Mouse (Mus musculus) forebrain, embryonic 11.5 days (tissue): ENCODE measurements at regions not wholly inside any gene's neighbourhood (a gene's known extent, or its start where the extent isn't known, plus 50 kb on each side); places are given as distances from the start of the nearest gene placed in this dataset.

Experiments used
- ATAC-seq: fragments of 200-750 bp; cut with Nextera tagmentation; replicated peaks from 2 replicates; pipeline ENCODE4 v1.8.0; 2017; ENCODE audit warnings: moderate TSS enrichment; ENCODE audit not compliant: low FRiP score
- DNase-seq: peaks from one replicate; pipeline ENCODE4 v3.0.0-alpha.2; 2017; ENCODE audit warnings: low spot score
- H3K27ac ChIP-seq: fragments of 300-500 bp; sonication (generic); 2 replicates; pipeline ENCODE4 v1.5.1; 2014; ENCODE audit warnings: low read depth, low read length
- H3K27me3 ChIP-seq: fragments of 300-500 bp; sonication (generic); 2 replicates; pipeline ENCODE4 v1.6.1; 2014; ENCODE audit warnings: mild to moderate bottlenecking, low read length, mixed read lengths; ENCODE audit not compliant: control insufficient read depth, insufficient read depth
- H3K36me3 ChIP-seq: fragments of 300-500 bp; sonication (generic); 2 replicates; pipeline ENCODE4 v1.6.1; 2014; ENCODE audit warnings: mild to moderate bottlenecking, low read length, moderate library complexity, mixed read lengths; ENCODE audit not compliant: control insufficient read depth, insufficient read depth
- H3K4me1 ChIP-seq: fragments of 300-500 bp; sonication (generic); replicated peaks from 2 replicates; pipeline ENCODE4 v1.6.1; 2014; ENCODE audit warnings: low read length, mixed read lengths; ENCODE audit not compliant: control insufficient read depth, insufficient read depth
- H3K4me2 ChIP-seq: fragments of 300-500 bp; sonication (generic); 2 replicates; pipeline ENCODE4 v1.6.1; 2014; ENCODE audit warnings: low read depth, mild to moderate bottlenecking, low read length, moderate library complexity, mixed read lengths; ENCODE audit not compliant: severe bottlenecking
- H3K4me3 ChIP-seq: fragments of 300-500 bp; sonication (generic); 2 replicates; pipeline ENCODE4 v1.5.1; 2014; ENCODE audit warnings: low read depth, low read length
- H3K9ac ChIP-seq: fragments of 300-500 bp; sonication (generic); 2 replicates; pipeline ENCODE4 v1.6.1; 2014; ENCODE audit warnings: low read length
- H3K9me3 ChIP-seq: fragments of 300-500 bp; sonication (generic); 2 replicates; pipeline ENCODE4 v1.6.1; 2016; ENCODE audit warnings: low read length, mixed read lengths; ENCODE audit not compliant: control insufficient read depth
- WGBS: fragments of 180-500 bp; shearing (Covaris S2); extraction: QIAGEN DNeasy Blood & Tissue Kit; methylation state at CpG from one replicate; pipeline ENCODE4 v1.1.7; 2014; 5-methylcytosine and 5-hydroxymethylcytosine counted together

DNA sequence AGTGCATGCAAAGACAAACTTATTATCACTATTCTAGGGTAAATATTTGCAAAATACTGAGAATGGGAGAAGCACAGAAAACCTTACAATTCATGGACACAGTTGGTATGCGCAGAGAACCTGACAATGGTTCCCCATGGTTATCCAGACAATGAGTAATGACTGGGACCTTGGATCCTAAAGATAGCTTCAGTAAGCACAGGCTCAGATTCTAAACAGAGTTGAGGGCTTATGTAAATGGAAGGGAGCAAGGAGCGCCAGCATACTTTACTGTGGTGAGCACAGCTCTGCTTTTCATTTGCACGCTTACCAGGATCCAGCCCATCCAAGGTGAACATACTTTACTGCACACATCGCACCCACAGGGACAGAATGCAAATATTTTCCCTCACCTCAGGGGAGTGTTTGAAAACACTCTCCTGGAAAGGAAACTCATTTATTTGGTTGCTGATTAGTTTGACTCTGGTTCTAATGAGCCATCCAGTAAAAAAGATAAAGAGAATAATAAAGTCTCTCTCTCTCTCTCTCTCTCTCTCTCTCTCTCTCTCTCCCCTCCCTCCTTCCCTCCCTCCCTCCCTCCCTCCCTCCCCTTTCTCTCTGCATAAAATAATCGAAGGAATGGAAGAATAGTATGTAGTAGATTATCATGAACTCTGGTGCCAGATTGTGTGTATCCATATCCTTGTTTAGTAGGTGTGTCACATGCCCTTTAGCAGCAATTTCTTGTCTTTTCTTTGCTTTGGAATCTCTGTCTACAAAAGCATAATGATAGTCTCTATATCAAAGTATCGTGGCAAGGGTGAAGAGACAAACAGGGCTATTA is 115.1 kb upstream of the 4930583I09Rik start:
- Histone ChIP-seq H3K4me2 (no peak overlapping the region), H3K4me1 (no peaks in the 10 kb centered on the region), H3K36me3 (no peaks in the 10 kb centered on the region), H3K27ac (no peak overlapping the region), H3K9me3 (no peaks in the 10 kb centered on the region), H3K27me3 (no peaks in the 10 kb centered on the region), H3K9ac (no peak overlapping the region), H3K4me3 (no peak overlapping the region)
- ATAC-seq (no peak), DNase-seq (no peak)
- 81% methylated on average over 6 of the region's 6 CpGs for WGBS

DNA sequence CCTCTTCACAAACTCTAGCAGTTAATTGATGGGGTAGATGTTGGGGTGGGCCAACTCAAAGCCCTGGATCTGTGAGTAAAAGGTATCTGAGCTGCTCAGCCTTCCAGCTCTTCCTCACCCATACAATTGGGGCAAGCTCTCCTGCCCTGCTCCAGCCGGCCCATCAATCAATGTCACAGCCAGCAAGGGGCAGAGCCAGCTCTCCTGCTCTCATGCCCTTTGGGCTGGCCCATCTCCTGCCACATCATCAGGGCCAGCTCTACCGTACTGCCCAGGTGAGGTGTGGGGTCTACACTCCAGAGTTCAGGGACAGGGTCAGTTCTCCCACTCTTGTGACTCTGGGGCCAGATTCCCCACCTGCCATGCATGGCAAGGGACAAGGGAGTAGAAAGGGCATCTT is 107.3 kb upstream of the 4930583I09Rik start:
- no peak for ATAC-seq

DNA sequence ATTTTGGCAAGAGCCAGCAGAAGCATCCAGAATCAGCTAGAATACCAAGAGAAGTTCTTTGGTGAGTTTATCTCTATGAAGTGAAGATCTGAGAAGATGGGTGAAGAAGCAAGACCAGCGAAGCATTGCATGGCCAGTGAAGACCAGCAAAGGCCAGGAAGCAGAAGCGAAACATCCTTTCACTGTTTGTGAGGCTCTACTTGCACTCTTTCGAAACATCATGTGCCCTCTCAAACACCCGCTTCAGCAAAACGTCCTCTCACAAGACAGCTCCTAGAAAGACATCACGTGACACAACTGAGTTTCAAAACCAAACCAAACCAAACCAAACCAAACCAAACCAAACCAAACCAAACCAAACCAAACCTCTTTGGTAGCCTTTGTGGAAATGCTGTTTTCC is 105.7 kb upstream of the 4930583I09Rik start:
- Histone ChIP-seq H3K27me3 (no peaks in the 10 kb centered on the region), H3K27ac (no peak overlapping the region), H3K9me3 (no peaks in the 10 kb centered on the region), H3K4me2 (no peak overlapping the region), H3K4me1 (no peaks in the 10 kb centered on the region), H3K4me3 (no peak overlapping the region), H3K9ac (no peak overlapping the region), H3K36me3 (no peaks in the 10 kb centered on the region)
- ATAC-seq (no peak), DNase-seq (no peak)
- WGBS: 91% methylated on average over 6 of the region's 6 CpGs

More for the DNA sequence above, 107.3 kb upstream of the 4930583I09Rik start:
- Histone ChIP-seq H3K27me3 (no peaks in the 10 kb centered on the region), H3K4me3 (no peak overlapping the region), H3K36me3 (no peaks in the 10 kb centered on the region), H3K9me3 (no peaks in the 10 kb centered on the region), H3K4me1 (no peaks in the 10 kb centered on the region), H3K27ac (no peak overlapping the region), H3K9ac (no peak overlapping the region), H3K4me2 (no peak overlapping the region)
- DNase-seq: no peak
- 72% methylated on average over 2 of the region's 2 CpGs for WGBS

DNA sequence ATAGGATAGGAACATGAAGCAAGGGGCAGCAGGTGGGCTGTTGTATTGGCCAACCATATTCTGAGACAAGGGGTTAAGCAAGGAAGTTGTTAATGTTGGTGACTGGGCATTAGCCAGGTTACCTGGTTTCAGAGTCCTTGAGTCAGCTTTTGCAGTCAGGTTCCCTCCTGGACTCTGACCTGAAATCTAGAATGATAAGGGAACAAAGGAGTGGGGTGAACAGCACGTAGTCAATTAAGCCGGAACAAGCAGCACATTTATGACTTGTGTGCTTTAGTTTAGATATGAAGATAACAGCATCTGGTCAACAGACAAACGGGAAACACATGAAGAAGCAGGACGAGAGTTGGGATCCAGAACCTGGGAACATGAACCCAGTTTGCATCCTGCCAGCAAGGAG is 99.8 kb upstream of the 4930583I09Rik start:
- H3K27ac ChIP-seq: no peak overlapping the region
- H3K4me2 ChIP-seq: no peak overlapping the region
- no peak overlapping the region for H3K4me3 ChIP-seq
- H3K9me3 ChIP-seq: no peaks in the 10 kb centered on the region
- no peaks in the 10 kb centered on the region for H3K27me3 ChIP-seq
- H3K36me3 ChIP-seq: no peaks in the 10 kb centered on the region
- ATAC-seq (no peak), DNase-seq (no peak)
- H3K4me1 ChIP-seq: no peaks in the 10 kb centered on the region
- no peak overlapping the region for H3K9ac ChIP-seq
- WGBS: 88% methylated on average over 4 of the region's 4 CpGs

DNA sequence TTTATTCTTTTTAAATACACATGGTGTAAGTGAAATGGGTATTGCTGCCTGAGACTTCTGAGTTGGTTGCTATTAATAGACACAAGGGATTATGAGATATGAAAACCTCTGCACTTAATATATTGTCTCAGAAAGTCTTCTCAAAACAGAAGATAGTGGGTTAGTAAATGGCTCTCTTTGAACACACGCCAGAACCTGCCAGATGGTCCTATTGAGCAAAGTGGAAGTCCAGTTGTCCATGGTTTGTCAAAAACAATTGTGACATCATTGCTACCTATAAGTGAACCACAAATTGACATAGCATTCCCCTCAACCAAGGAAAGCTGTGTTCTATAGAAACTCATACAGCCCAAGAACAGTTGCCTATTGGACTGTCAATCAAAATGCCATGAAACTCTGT is 98.5 kb upstream of the 4930583I09Rik start:
- no peak overlapping the region for H3K9ac ChIP-seq
- DNase-seq: no peak
- 92% methylated on average over 1 of the region's 1 CpGs for WGBS
- no peaks in the 10 kb centered on the region for H3K36me3 ChIP-seq
- H3K9me3 ChIP-seq: no peaks in the 10 kb centered on the region
- H3K4me2 ChIP-seq: no peak overlapping the region
- H3K27ac ChIP-seq: no peak overlapping the region
- H3K27me3 ChIP-seq: no peaks in the 10 kb centered on the region
- no peak for ATAC-seq
- no peak overlapping the region for H3K4me3 ChIP-seq
- H3K4me1 ChIP-seq: no peaks in the 10 kb centered on the region

DNA sequence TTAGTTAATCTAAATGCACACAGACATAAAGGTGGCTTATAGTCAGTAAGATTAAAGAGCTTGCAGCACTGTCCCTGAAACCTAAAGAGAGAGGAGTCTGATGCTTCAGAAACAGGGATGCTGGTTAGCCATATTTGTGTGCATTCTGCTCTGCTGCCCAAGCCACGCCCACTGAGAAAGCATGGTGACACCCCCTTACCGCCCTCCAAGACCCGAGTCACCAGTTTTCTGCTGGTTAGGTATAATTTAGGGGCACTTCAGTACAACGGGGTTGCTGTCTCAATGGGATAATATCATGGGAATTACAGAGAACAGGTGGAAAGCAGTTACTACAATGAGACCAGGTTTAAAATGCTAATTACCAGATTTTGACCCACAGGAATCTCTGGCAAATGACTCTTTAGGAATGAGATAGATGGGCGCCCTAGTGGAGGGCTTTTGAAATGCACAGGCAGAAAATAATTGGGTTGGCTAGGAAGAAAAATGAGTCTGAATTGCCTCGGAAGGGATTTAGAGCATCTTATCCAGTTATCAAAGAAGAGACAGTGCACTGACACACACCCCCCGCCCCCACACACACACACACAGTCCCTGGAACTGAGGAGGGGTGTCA is 95.1 kb upstream of the 4930583I09Rik start:
- peak; percentile 42 for ATAC-seq

GRCm38 (mm10) chr17:64923762-64924161 is 87.9 kb upstream of the 4930583I09Rik start:
- ATAC-seq (no peak), DNase-seq (no peak)
- H3K4me3 ChIP-seq: no peak overlapping the region
- H3K4me2 ChIP-seq: no peak overlapping the region
- no peaks in the 10 kb centered on the region for H3K27me3 ChIP-seq
- H3K36me3 ChIP-seq: no peaks in the 10 kb centered on the region
- no peaks in the 10 kb centered on the region for H3K4me1 ChIP-seq
- WGBS: 91% methylated on average over 5 of the region's 5 CpGs
- H3K9me3 ChIP-seq: no peaks in the 10 kb centered on the region
- no peak overlapping the region for H3K9ac ChIP-seq
- no peak overlapping the region for H3K27ac ChIP-seq

More for the DNA sequence above, 95.1 kb upstream of the 4930583I09Rik start:
- H3K9ac ChIP-seq: no peak overlapping the region
- H3K36me3 ChIP-seq: no peaks in the 10 kb centered on the region
- DNase-seq: no peak
- no peak overlapping the region for H3K27ac ChIP-seq
- no peak overlapping the region for H3K4me2 ChIP-seq
- no peaks in the 10 kb centered on the region for H3K9me3 ChIP-seq
- H3K4me1 ChIP-seq: no peaks in the 10 kb centered on the region
- 30% methylated on average over 7 of the region's 7 CpGs for WGBS
- H3K4me3 ChIP-seq: no peak overlapping the region
- no peaks in the 10 kb centered on the region for H3K27me3 ChIP-seq

DNA sequence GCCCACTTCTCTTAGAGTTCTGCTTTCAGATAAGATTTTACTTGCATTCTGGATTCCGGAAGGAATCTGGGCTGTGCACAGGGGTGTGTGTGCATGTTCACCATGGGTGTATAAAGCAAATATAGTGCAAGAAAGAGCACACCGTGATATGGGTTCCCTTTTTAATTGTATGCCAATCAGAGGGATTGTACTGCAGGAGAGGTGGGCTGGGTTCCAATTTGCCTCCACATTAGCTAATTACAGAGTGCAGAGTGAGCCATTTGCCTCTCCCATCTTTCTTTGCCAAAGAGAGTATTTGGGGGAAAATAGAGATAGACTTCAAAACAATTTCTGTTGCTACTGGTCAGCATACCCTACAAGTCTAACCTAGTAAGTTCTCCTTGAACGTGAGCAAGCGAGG is 86.4 kb upstream of the 4930583I09Rik start:
- H3K9ac ChIP-seq: no peak overlapping the region
- no peaks in the 10 kb centered on the region for H3K9me3 ChIP-seq
- no peak overlapping the region for H3K27ac ChIP-seq
- ATAC-seq: no peak
- H3K36me3 ChIP-seq: no peaks in the 10 kb centered on the region
- WGBS: 87% methylated on average over 4 of the region's 4 CpGs
- no peak for DNase-seq
- no peak overlapping the region for H3K4me2 ChIP-seq
- H3K4me3 ChIP-seq: no peak overlapping the region
- H3K27me3 ChIP-seq: no peaks in the 10 kb centered on the region
- H3K4me1 ChIP-seq: no peaks in the 10 kb centered on the region

GRCm38 (mm10) chr17:64920236-64920635 is 84.4 kb upstream of the 4930583I09Rik start:
- Histone ChIP-seq H3K4me1 (peaks cover 4% of the 10 kb centered on the region), H3K9ac (no peak overlapping the region), H3K36me3 (no peaks in the 10 kb centered on the region), H3K9me3 (no peaks in the 10 kb centered on the region), H3K4me3 (no peak overlapping the region), H3K27ac (no peak overlapping the region), H3K4me2 (no peak overlapping the region), H3K27me3 (no peaks in the 10 kb centered on the region)
- 84% methylated on average over 2 of the region's 2 CpGs for WGBS
- no peak for ATAC-seq
- no peak for DNase-seq
